Mouse (Mus musculus) thymus, adult 18-20 months (tissue): ENCODE results near the gene Olfr1258.
"Not testable (repeated sequence)": the region's sequence is repeated elsewhere in the genome, so short reads cannot be mapped to it uniquely, and the experiment has no call there.

ENCODE experiments used
- DNase-seq, 2 experiments: peaks; one replicate each; pipeline ENCODE4 v3.0.0; 2022; ENCODE audit warnings: mixed read lengths in 2 of 2

Gene Olfr1258

GRCm38 (mm10) chr2:89927009-89927408 is at the start of gene Olfr1258:
TSS of gene Olfr1258 (plus strand) at chr2:89927309.
- DNase-seq: no peak

GRCm38 (mm10) chr2:89878137-89878536 is 49.0 kb upstream of the Olfr1258 start, which contains the start of gene Olfr1257:
TSS of gene Olfr1257 (plus strand) at chr2:89878437.
- no peak for DNase-seq

GRCm38 (mm10) chr2:89912616-89913015 is 14.5 kb upstream of the Olfr1258 start:
- DNase-seq: not testable (repeated sequence)

- DNase-seq: no peak
These were observed 21.5 kb downstream of the Olfr1258 start, which contains the start of gene Olfr1259 for GRCm38 (mm10) chr2:89948564-89948963. TSS of gene Olfr1259 (minus strand) at chr2:89948664.

- DNase-seq: no peak
These were observed 47.1 kb downstream of the Olfr1258 start, which contains the start of gene Olfr1260 for GRCm38 (mm10) chr2:89974184-89974583. TSS of gene Olfr1260 (plus strand) at chr2:89974340.

- DNase-seq: no peak
These were observed 50.6 kb downstream of the Olfr1258 start for GRCm38 (mm10) chr2:89977709-89978108.
